Mouse (Mus musculus) hindbrain, embryonic 11.5 days (tissue): ENCODE results near the gene Kctd2. TPM values are rescaled to one million over a fixed set of nuclear protein-coding genes. Genes with fewer than 3 reads are reported as not detected.

Experiments used
- ATAC-seq: fragments of 200-750 bp; cut with Nextera tagmentation; 2 replicates; pipeline ENCODE4 v1.8.0; 2017; ENCODE audit warnings: mild to moderate bottlenecking, moderate TSS enrichment, moderate library complexity; ENCODE audit not compliant: low FRiP score
- DNase-seq: peaks from one replicate; pipeline ENCODE4 v3.0.0-alpha.2; 2015; ENCODE audit warnings: low spot score
- H3K27ac ChIP-seq: fragments of 300-500 bp; sonication (generic); 2 replicates; pipeline ENCODE4 v1.5.1; 2014; ENCODE audit warnings: mild to moderate bottlenecking, low read depth, low read length
- H3K27me3 ChIP-seq: fragments of 300-500 bp; sonication (generic); 2 replicates; pipeline ENCODE4 v1.6.1; 2014; ENCODE audit warnings: mild to moderate bottlenecking, low read length, moderate library complexity, mixed read lengths; ENCODE audit not compliant: control insufficient read depth, insufficient read depth
- H3K36me3 ChIP-seq: fragments of 300-500 bp; sonication (generic); 2 replicates; pipeline ENCODE4 v1.6.1; 2014; ENCODE audit warnings: mild to moderate bottlenecking, low read length, moderate library complexity, mixed read lengths; ENCODE audit not compliant: control insufficient read depth, insufficient read depth
- H3K4me1 ChIP-seq: fragments of 300-500 bp; sonication (generic); replicated peaks from 2 replicates; pipeline ENCODE4 v1.6.1; 2014; ENCODE audit warnings: low read length, mixed read lengths; ENCODE audit not compliant: control insufficient read depth, insufficient read depth
- H3K4me2 ChIP-seq: fragments of 300-500 bp; sonication (generic); replicated peaks from 2 replicates; pipeline ENCODE4 v1.6.1; 2014; ENCODE audit warnings: mild to moderate bottlenecking, low read depth, low read length
- H3K4me3 ChIP-seq: fragments of 300-500 bp; sonication (generic); 2 replicates; pipeline ENCODE4 v1.5.1; 2014; ENCODE audit warnings: low read depth, low read length
- H3K9ac ChIP-seq: fragments of 300-500 bp; sonication (generic); 2 replicates; pipeline ENCODE4 v1.6.1; 2014; ENCODE audit warnings: low read depth, low read length
- H3K9me3 ChIP-seq: fragments of 300-500 bp; sonication (generic); 2 replicates; pipeline ENCODE4 v1.6.1; 2016; ENCODE audit warnings: low read length; ENCODE audit not compliant: control insufficient read depth
- WGBS: fragments of 180-500 bp; shearing (Covaris S2); extraction: QIAGEN DNeasy Blood & Tissue Kit; methylation state at CpG from one replicate; pipeline ENCODE4 v1.1.7; 2014; 5-methylcytosine and 5-hydroxymethylcytosine counted together
- polyA plus RNA-seq: library from polyadenylated mRNA; unstranded; fragments of >200 nt; fragmentation: Nextera tagmentation; extraction: Ambion mirVana; gene quantifications from 2 replicates; pipeline ENCODE4 v1.2.1, GENCODE M21; 2014

Kctd2 gene
- polyA plus RNA-seq, result 21.0 and 27.5 TPM in 2 replicates

- Histone ChIP-seq H3K9ac (peak within 1 kb of the TSS; percentile 96), H3K27me3 (no peaks in the 10 kb centered on the region), H3K4me3 (peak within 1 kb of the TSS; percentile 94), H3K4me1 (peaks cover 9% of the 10 kb centered on the region), H3K9me3 (no peaks in the 10 kb centered on the region), H3K36me3 (0 out of 2 replicates have a peak, but pooled peaks cover 2% of the 10 kb centered on the region), H3K27ac (peak within 1 kb of the TSS; percentile 77), H3K4me2 (peak within 1 kb of the TSS; percentile 95)
- WGBS, result under 1% methylated on average over 47 of the region's 56 CpGs
- DNase-seq (peak; percentile 96), ATAC-seq (peak; percentile 98)
Observed at GRCm38 (mm10) chr11:115419531-115420237, at the start of gene Kctd2, which contains the start of gene Atp5h. Kctd2 (plus strand) TSS chr11:115420128. Atp5h (minus strand) TSS chr11:115419962.

- Histone ChIP-seq H3K36me3 (no peaks in the 10 kb centered on the region), H3K4me3 (no peak overlapping the region), H3K27me3 (peaks cover 15% of the 10 kb centered on the region), H3K4me2 (no peak overlapping the region), H3K27ac (no peak overlapping the region), H3K9ac (no peak overlapping the region), H3K9me3 (no peaks in the 10 kb centered on the region), H3K4me1 (peaks cover 6% of the 10 kb centered on the region; the same call in 1 of the 2 replicates)
- ATAC-seq (no peak), DNase-seq (no peak)
- WGBS, result 64% methylated on average over 7 of the region's 7 CpGs
Observed at GRCm38 (mm10) chr11:115370368-115370767, 49.6 kb upstream of the Kctd2 start.

DNA sequence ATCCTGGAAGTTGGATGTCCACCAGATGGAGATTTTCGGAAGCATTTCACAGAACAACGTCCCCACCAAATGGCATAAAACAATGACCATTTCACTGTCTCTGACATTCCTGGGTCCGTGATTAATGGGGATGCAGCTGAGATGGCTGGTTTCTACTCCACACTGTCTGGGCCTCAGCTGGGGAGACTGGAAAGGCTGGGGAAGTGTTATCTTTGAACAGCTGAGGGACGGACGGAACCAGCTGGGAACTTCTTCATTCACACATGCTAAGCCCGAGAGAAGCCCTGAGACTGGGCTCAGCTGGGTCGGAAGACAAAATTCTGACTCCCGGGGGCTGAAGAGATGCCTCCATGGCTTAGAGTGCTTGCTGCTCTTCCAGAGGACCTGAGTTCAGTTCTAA, 48.6 kb upstream of the Kctd2 start:
- Histone ChIP-seq H3K4me3 (no peak overlapping the region), H3K9me3 (no peaks in the 10 kb centered on the region), H3K4me2 (no peak overlapping the region), H3K27me3 (peaks cover 9% of the 10 kb centered on the region), H3K27ac (no peak overlapping the region), H3K36me3 (no peaks in the 10 kb centered on the region), H3K4me1 (peaks cover 3% of the 10 kb centered on the region; the same call in 1 of the 2 replicates), H3K9ac (no peak overlapping the region)
- peak; percentile 27 for DNase-seq
- 53% methylated on average over 8 of the region's 8 CpGs for WGBS
- no peak for ATAC-seq

DNA sequence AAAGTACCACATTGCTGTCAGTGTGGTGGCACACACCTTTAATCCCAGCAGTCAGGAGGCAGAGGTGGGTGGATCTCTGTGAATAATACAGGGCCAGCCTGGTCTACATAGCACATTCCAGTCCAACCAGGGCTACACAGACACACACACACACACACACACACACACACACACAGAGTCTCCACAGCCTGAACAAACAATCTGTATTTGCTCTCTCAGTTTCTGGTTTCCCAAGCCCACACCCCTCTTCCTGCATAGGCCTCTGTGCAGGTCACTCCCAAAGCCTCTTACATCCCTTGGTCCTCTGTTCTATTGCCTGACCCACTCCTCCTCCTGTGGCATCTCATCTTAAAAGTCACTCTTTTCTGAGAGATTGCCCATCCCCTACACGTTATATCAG, 47.9 kb upstream of the Kctd2 start:
- H3K27me3 ChIP-seq, result peaks cover 7% of the 10 kb centered on the region
- H3K4me1 ChIP-seq, result peaks cover under 1% of the 10 kb centered on the region; the same call in 1 of the 2 replicates
- H3K27ac ChIP-seq, result no peak overlapping the region
- ATAC-seq, result no peak
- H3K4me3 ChIP-seq, result no peak overlapping the region
- no peak for DNase-seq
- no peak overlapping the region for H3K4me2 ChIP-seq
- WGBS, result 66% methylated on average over 1 of the region's 1 CpGs
- H3K9me3 ChIP-seq, result no peaks in the 10 kb centered on the region
- H3K36me3 ChIP-seq, result no peaks in the 10 kb centered on the region
- no peak overlapping the region for H3K9ac ChIP-seq

- Histone ChIP-seq H3K36me3 (no peaks in the 10 kb centered on the region), H3K4me3 (no peak overlapping the region), H3K4me1 (no peaks in the 10 kb centered on the region), H3K27ac (no peak overlapping the region), H3K4me2 (no peak overlapping the region), H3K9ac (no peak overlapping the region), H3K27me3 (peaks cover 5% of the 10 kb centered on the region), H3K9me3 (no peaks in the 10 kb centered on the region)
- ATAC-seq (no peak), DNase-seq (no peak)
- 48% methylated on average over 2 of the region's 2 CpGs for WGBS
Observed at GRCm38 (mm10) chr11:115372737-115373136, 47.2 kb upstream of the Kctd2 start.

GRCm38 (mm10) chr11:115373805-115374694, 45.9 kb upstream of the Kctd2 start:
- DNase-seq (peak; percentile 64), ATAC-seq (peak; percentile 40)
- peak overlapping the region; percentile 45 for H3K4me2 ChIP-seq
- H3K9me3 ChIP-seq, result peaks cover 2% of the 10 kb centered on the region; the same call in 1 of the 2 replicates
- no peaks in the 10 kb centered on the region for H3K36me3 ChIP-seq
- H3K4me3 ChIP-seq, result peak overlapping the region; percentile 28
- WGBS, result 3% methylated on average over 30 of the region's 30 CpGs
- H3K4me1 ChIP-seq, result no peaks in the 10 kb centered on the region
- H3K9ac ChIP-seq, result peak overlapping the region; percentile 52; the same call in 1 of the 2 replicates
- no peak overlapping the region for H3K27ac ChIP-seq
- H3K27me3 ChIP-seq, result peaks cover 5% of the 10 kb centered on the region

DNA sequence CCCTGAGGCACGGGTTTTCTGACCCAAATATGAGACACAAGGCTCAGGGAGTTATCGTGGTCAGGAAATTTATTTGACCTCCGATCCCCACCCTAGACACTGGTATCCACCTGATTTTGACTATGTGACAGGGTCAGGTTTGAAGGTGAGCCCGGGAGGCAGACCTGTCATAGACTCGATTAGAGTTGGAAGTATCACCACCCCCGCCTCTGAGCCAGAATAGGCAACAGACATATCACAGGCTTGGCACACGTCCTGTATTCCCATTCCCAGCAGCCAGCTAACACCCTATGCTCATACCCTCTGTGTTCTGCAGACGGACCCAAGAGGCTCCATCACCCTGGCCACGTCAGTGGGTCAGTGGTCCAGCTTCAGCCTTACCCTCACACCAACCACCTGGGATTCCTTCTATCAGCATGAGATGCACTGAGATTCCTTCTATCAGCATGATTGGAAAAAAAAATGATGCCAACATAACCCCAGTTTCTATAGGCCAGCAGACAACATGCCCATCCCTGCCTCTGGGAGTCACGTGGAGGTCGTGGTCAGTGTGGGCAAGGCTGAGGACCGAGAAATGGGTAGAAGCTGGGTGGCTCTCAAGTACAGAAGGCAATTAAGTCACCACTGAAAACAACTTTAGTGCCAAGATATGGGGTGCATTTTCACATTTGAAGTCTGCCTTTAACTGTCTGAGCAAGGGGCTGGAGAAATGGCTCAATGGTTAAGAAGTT, 45.1 kb upstream of the Kctd2 start:
- no peak for DNase-seq
- WGBS, result 69% methylated on average over 12 of the region's 12 CpGs
- no peak overlapping the region for H3K4me2 ChIP-seq
- ATAC-seq, result no peak
- H3K9me3 ChIP-seq, result peaks cover 2% of the 10 kb centered on the region; the same call in 1 of the 2 replicates
- H3K4me3 ChIP-seq, result no peak overlapping the region
- H3K36me3 ChIP-seq, result no peaks in the 10 kb centered on the region
- peak overlapping the region; percentile 52; the same call in 1 of the 2 replicates for H3K9ac ChIP-seq
- no peak overlapping the region for H3K27ac ChIP-seq
- no peaks in the 10 kb centered on the region for H3K4me1 ChIP-seq
- H3K27me3 ChIP-seq, result peaks cover 5% of the 10 kb centered on the region

- Histone ChIP-seq H3K9ac (no peak overlapping the region), H3K4me2 (no peak overlapping the region), H3K36me3 (no peaks in the 10 kb centered on the region), H3K27me3 (peaks cover 5% of the 10 kb centered on the region), H3K9me3 (peaks cover 2% of the 10 kb centered on the region; the same call in 1 of the 2 replicates), H3K27ac (no peak overlapping the region), H3K4me1 (no peaks in the 10 kb centered on the region), H3K4me3 (no peak overlapping the region)
- 73% methylated on average over 7 of the region's 7 CpGs for WGBS
- ATAC-seq (no peak), DNase-seq (no peak)
Observed at GRCm38 (mm10) chr11:115376722-115377121, 43.2 kb upstream of the Kctd2 start.
